Mouse (Mus musculus): Measurements from ENCODE around the gene Sh3gl2.

- TF ChIP-seq CTCF (IDR thresholded peaks at IDR 0.05; ENCODE audit: control insufficient read depth, insufficient read depth, insufficient replicate concordance, low read depth, low read length) (no peak), POLR2A (IDR thresholded peaks at IDR 0.05; ENCODE audit: control insufficient read depth, low read depth, low read length) (no peak)
Observed at GRCm38 (mm10) chr4:85434734-85435133, 229.8 kb downstream of the Sh3gl2 start.

Data from testis, adult 2 months (tissue).